Mouse (Mus musculus) cerebellum, adult 8-10 months (tissue): ENCODE measurements around the gene Cadm1.
A peak's percentile ranks its signal among the peaks of the same experiment; 100 is the strongest.

Source experiments
- DNase-seq: peaks from one replicate; pipeline ENCODE4 v3.0.0; 2022

Cadm1 gene

GRCm38 (mm10) chr9:47610316-47610715, 80.3 kb downstream of the Cadm1 start:
- no peak for DNase-seq

- no peak for DNase-seq
Observed at GRCm38 (mm10) chr9:47612894-47613412, 83.0 kb downstream of the Cadm1 start.

- peak; percentile 71 for DNase-seq
Observed at GRCm38 (mm10) chr9:47615049-47615448, 85.1 kb downstream of the Cadm1 start.

GRCm38 (mm10) chr9:47616391-47616790, 86.4 kb downstream of the Cadm1 start:
- DNase-seq: no peak

- DNase-seq: no peak
Observed at GRCm38 (mm10) chr9:47619501-47620029, 89.6 kb downstream of the Cadm1 start.

GRCm38 (mm10) chr9:47623447-47624445, 93.8 kb downstream of the Cadm1 start:
- no peak for DNase-seq

- no peak for DNase-seq
Observed at GRCm38 (mm10) chr9:47624565-47625520, 94.9 kb downstream of the Cadm1 start.

- no peak for DNase-seq
Observed at GRCm38 (mm10) chr9:47625621-47626210, 95.7 kb downstream of the Cadm1 start.

- no peak for DNase-seq
Observed at GRCm38 (mm10) chr9:47627966-47628365, 98.0 kb downstream of the Cadm1 start.

- no peak for DNase-seq
Observed at GRCm38 (mm10) chr9:47628550-47628949, 98.6 kb downstream of the Cadm1 start.

- DNase-seq: no peak
Observed at GRCm38 (mm10) chr9:47634695-47635094, 104.7 kb downstream of the Cadm1 start.

GRCm38 (mm10) chr9:47642663-47643062, 112.7 kb downstream of the Cadm1 start:
- no peak for DNase-seq

GRCm38 (mm10) chr9:47645056-47645455, 115.1 kb downstream of the Cadm1 start:
- no peak for DNase-seq

GRCm38 (mm10) chr9:47651431-47651830, 121.5 kb downstream of the Cadm1 start:
- no peak for DNase-seq

GRCm38 (mm10) chr9:47652203-47652602, 122.2 kb downstream of the Cadm1 start:
- DNase-seq: no peak

GRCm38 (mm10) chr9:47652936-47653335, 123.0 kb downstream of the Cadm1 start:
- no peak for DNase-seq

GRCm38 (mm10) chr9:47659366-47660090, 129.6 kb downstream of the Cadm1 start:
- DNase-seq: no peak

GRCm38 (mm10) chr9:47661611-47662010, 131.6 kb downstream of the Cadm1 start:
- no peak for DNase-seq

- DNase-seq: no peak
Observed at GRCm38 (mm10) chr9:47669206-47669605, 139.2 kb downstream of the Cadm1 start.

- DNase-seq: no peak
Observed at GRCm38 (mm10) chr9:47671617-47672016, 141.6 kb downstream of the Cadm1 start.
